Mouse (Mus musculus) C2C12 (cell line): ENCODE measurements around the gene Ptpn18.

Experiments
- CEBPB ChIP-seq: IDR thresholded peaks from one replicate; pipeline ENCODE4 v1.6.1; 2011; ENCODE audit warnings: low read depth, mild to moderate bottlenecking, control low read depth, moderate library complexity
- CTCF ChIP-seq: IDR thresholded peaks from one replicate; pipeline ENCODE4 v1.5.1; 2011; ENCODE audit not compliant: control insufficient read depth, insufficient read depth, insufficient read length
- MAX ChIP-seq: IDR thresholded peaks from one replicate; pipeline ENCODE4 v1.6.1; 2011; ENCODE audit warnings: mild to moderate bottlenecking, control low read depth
- USF1 ChIP-seq: IDR thresholded peaks from one replicate; pipeline ENCODE4 v1.6.1; 2011; ENCODE audit warnings: low read depth, mild to moderate bottlenecking, control low read depth, moderate library complexity

DNA sequence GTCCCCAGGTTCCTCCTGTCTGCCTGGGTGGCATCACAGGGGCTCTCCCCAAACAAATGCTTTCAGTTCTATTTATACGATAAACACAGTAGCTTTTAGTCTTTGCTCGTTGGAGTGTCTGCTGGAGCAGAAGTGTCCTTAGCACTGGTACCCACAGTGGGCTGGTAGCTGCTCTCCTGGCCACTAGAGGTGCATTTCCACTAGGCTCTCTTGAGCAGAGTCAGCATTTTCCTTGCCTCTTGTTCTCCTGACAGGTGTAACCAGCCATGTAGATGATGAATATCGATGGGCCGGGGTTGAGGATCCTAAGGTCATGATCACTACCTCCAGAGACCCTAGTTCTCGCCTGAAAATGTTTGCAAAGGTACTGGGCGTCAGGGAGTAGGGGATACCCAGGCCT lies 16.4 kb upstream of the Ptpn18 start:
- TF ChIP-seq CTCF (no peak), MAX (no peak), CEBPB (no peak), USF1 (no peak)
